Mouse (Mus musculus) forebrain, embryonic 14.5 days (tissue): ENCODE results near the gene Hsd17b12. TPM values are rescaled to one million over a fixed set of nuclear protein-coding genes. Genes with fewer than 3 reads are reported as not detected.

Source experiments
- ATAC-seq: fragments of 200-750 bp; cut with Nextera tagmentation; 2 replicates; pipeline ENCODE4 v1.8.0; 2017; ENCODE audit warnings: mild to moderate bottlenecking, moderate library complexity
- DNase-seq: peaks from one replicate; pipeline ENCODE4 v3.0.0-alpha.2; 2015; ENCODE audit warnings: low spot score
- H3K27ac ChIP-seq: fragments of 300-500 bp; sonication (generic); 2 replicates; pipeline ENCODE4 v1.5.1; 2014; ENCODE audit warnings: low read depth, mild to moderate bottlenecking, control low read depth, low read length, moderate library complexity
- H3K27me3 ChIP-seq: fragments of 300-500 bp; sonication (generic); replicated peaks from 2 replicates; pipeline ENCODE4 v1.6.1; 2014; ENCODE audit warnings: low read length, control low read depth, mixed read lengths; ENCODE audit not compliant: control insufficient read depth, insufficient read depth
- H3K36me3 ChIP-seq: fragments of 300-500 bp; sonication (generic); 2 replicates; pipeline ENCODE4 v1.6.1; 2014; ENCODE audit warnings: low read length, control low read depth; ENCODE audit not compliant: control insufficient read depth, insufficient read depth
- H3K4me1 ChIP-seq: fragments of 300-500 bp; sonication (generic); 2 replicates; pipeline ENCODE4 v1.6.1; 2014; ENCODE audit warnings: antibody characterized with exemption, low read length, control low read depth; ENCODE audit not compliant: control insufficient read depth, insufficient read depth
- H3K4me2 ChIP-seq: fragments of 300-500 bp; sonication (generic); 2 replicates; pipeline ENCODE4 v1.6.1; 2014; ENCODE audit warnings: mild to moderate bottlenecking, control low read depth, low read length
- H3K4me3 ChIP-seq: fragments of 300-500 bp; sonication (generic); 2 replicates; pipeline ENCODE4 v1.5.1; 2014; ENCODE audit warnings: low read depth, low read length, control low read depth
- H3K9ac ChIP-seq: fragments of 300-500 bp; sonication (generic); 2 replicates; pipeline ENCODE4 v1.6.1; 2014; ENCODE audit warnings: mild to moderate bottlenecking, low read length, control low read depth, moderate library complexity
- H3K9me3 ChIP-seq: fragments of 300-500 bp; sonication (generic); replicated peaks from 2 replicates; pipeline ENCODE4 v1.6.1; 2016; ENCODE audit warnings: low read length, control low read depth, mixed read lengths; ENCODE audit not compliant: control insufficient read depth
- WGBS: fragments of 180-500 bp; shearing (Covaris S2); extraction: QIAGEN DNeasy Blood & Tissue Kit; methylation state at CpG from one replicate; pipeline ENCODE4 v1.1.7; 2014; 5-methylcytosine and 5-hydroxymethylcytosine counted together
- polyA plus RNA-seq: library from polyadenylated mRNA; unstranded; fragments of >200 nt; fragmentation: Nextera tagmentation; extraction: Ambion mirVana; gene quantifications from 2 replicates; pipeline ENCODE4 v1.2.1, GENCODE M21; 2014

The Hsd17b12 gene
- polyA plus RNA-seq, 1 experiment from 2014 or later, result 143 TPM

DNA sequence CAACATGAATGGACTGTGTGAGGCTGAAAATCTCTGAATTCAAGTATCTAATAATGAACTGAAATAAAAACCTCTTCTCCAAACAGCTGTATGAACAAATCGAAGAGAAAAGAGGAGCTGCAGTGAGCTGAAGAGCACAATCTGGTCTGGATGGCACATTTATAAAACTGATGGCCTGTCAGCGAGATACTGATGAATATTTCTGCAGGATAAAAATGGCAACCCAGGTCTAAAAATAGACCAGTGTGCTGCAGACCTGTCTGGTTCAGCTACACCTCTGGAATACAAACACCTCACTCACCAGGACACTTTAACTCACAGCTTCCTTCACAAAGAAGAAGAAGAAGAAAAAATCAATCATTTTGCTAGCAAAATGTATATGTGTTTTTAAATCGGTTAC is 29.3 kb downstream of the Hsd17b12 start:
- no peaks in the 10 kb centered on the region for H3K9me3 ChIP-seq

DNA sequence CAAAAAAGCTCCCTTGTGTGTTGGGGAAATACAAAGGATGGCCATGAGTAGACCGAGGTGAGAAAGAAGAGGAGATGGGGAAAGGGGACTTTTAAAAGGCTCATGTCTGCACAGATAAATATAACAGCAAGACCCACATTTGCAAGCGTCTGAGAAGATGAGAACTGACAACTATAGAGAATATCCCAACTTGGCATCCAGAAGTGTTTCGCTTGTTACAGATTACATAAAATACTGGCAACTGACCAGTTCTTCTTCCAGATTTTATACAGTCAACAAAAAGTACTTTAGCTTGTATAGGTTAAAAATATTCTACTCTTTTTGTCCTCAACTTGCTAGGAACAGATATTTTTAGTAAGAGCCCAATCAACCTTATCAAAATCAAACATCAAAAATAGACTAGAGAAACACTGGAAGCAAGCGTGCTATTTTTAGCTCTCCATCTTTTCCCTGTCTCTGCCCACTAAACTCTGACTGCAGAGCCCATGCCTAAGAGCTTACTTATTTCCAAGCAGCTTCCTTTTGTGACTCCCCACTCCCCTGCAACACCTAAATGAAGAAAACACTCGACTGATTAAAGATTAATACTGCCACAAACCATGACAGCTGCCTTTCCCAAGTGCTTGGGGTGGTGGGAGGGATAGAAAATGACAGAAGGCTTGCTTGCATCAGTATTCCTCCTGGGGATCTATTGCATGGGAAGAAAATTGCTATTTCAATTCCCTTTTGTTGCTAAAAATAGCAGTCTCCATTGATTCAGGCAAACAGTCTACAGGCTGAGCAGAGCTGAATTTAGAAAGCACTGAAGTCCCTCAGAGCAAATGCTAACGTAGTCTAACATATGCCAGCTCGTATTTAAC is 35.4 kb downstream of the Hsd17b12 start:
- Histone ChIP-seq H3K36me3 (no peaks in the 10 kb centered on the region), H3K4me1 (peaks cover 18% of the 10 kb centered on the region), H3K27ac (peak overlapping the region; percentile 93), H3K4me3 (no peak overlapping the region), H3K9me3 (no peaks in the 10 kb centered on the region), H3K9ac (peak overlapping the region; percentile 45), H3K27me3 (no peaks in the 10 kb centered on the region), H3K4me2 (peak overlapping the region; percentile 37)
- WGBS, result 35% methylated on average over 7 of the region's 7 CpGs
- peak; percentile 84 for DNase-seq
- ATAC-seq, result peak; percentile 91

More for the DNA sequence above, 29.3 kb downstream of the Hsd17b12 start:
- no peak for ATAC-seq
- no peak overlapping the region for H3K4me3 ChIP-seq
- WGBS, result 84% methylated on average over 3 of the region's 3 CpGs
- peak overlapping the region; percentile 23; the same call in 1 of the 2 replicates for H3K27ac ChIP-seq
- H3K4me1 ChIP-seq, result peaks cover 3% of the 10 kb centered on the region
- no peak overlapping the region for H3K4me2 ChIP-seq
- H3K27me3 ChIP-seq, result no peaks in the 10 kb centered on the region
- H3K36me3 ChIP-seq, result no peaks in the 10 kb centered on the region
- peak; percentile 8 for DNase-seq
- H3K9ac ChIP-seq, result no peak overlapping the region

DNA sequence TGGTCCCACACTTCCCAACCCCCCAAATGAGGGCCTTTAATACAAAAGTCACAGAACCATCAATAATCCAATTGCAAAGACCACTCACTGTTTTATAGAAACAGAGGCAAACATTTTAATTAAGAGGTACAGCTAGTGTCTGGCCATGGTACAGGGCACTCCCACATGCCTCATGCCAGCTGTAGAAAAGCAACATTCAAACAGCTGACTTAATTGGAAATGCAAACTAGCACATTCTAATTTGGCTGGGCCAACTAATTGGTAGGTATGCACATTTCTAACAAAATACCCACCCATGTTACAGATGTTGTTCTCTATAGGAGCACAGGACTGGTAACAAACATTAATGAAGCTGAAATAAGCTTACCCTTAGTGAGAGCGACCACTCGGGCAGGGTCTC is 54.0 kb downstream of the Hsd17b12 start:
- ATAC-seq (peak; percentile 34; the same call in 1 of the 2 replicates), DNase-seq (peak; percentile 38)
- H3K4me3 ChIP-seq, result no peak overlapping the region
- H3K27ac ChIP-seq, result no peak overlapping the region
- no peaks in the 10 kb centered on the region for H3K27me3 ChIP-seq
- H3K9me3 ChIP-seq, result no peaks in the 10 kb centered on the region
- H3K4me2 ChIP-seq, result no peak overlapping the region
- H3K4me1 ChIP-seq, result no peaks in the 10 kb centered on the region
- H3K9ac ChIP-seq, result no peak overlapping the region
- 15% methylated on average over 2 of the region's 2 CpGs for WGBS
- H3K36me3 ChIP-seq, result no peaks in the 10 kb centered on the region

DNA sequence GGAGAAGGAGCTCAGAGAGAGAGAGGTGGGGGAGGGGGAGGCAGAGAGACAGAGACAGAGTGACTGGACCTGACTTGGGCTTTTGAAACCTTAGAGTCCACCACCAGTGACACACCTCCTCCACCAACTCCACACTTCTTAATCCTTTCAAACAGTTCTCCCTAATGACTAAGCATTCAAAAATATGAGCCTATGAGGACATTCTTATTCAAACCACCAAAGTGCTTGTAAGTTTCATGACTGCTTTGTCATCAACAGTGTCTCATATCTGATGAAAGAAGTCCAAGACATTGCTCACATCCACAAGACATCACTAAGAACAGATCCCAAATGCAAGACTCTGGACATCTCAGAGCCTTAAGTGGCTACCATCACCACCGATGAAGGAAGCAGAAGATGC is 67.9 kb downstream of the Hsd17b12 start:
- Histone ChIP-seq H3K4me1 (peaks cover 2% of the 10 kb centered on the region; the same call in 1 of the 2 replicates), H3K27ac (no peak overlapping the region), H3K27me3 (no peaks in the 10 kb centered on the region), H3K36me3 (no peaks in the 10 kb centered on the region), H3K9me3 (no peaks in the 10 kb centered on the region), H3K9ac (no peak overlapping the region), H3K4me3 (no peak overlapping the region), H3K4me2 (no peak overlapping the region)
- no peak for DNase-seq
- ATAC-seq, result no peak
- 97% methylated on average over 1 of the region's 1 CpGs for whole genome bisulfite sequencing

DNA sequence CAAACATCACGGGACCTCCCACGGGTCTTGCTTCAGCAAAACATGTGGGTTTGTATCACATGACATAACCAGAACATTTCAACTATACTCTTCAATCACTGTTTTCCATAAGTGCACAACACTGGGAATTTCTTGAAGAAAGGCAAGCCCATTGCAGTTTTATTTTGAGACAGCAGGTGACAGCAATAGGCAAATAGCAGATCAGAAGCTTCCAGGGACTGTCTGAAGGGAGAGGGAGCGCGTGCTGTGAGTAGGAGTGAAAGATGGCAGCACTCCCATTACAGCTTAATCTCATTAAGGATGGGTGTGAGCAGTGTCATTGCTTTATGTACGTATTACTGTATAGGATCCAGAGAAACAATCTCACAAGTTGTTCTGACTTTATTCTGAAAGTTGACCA is 88.3 kb downstream of the Hsd17b12 start:
- H3K4me1 ChIP-seq, result no peaks in the 10 kb centered on the region
- DNase-seq (peak; percentile 45), ATAC-seq (no peak)
- WGBS, result 78% methylated on average over 5 of the region's 5 CpGs
- H3K4me2 ChIP-seq, result no peak overlapping the region
- no peak overlapping the region for H3K4me3 ChIP-seq
- no peaks in the 10 kb centered on the region for H3K36me3 ChIP-seq
- H3K27ac ChIP-seq, result no peak overlapping the region
- no peak overlapping the region for H3K9ac ChIP-seq
- no peaks in the 10 kb centered on the region for H3K27me3 ChIP-seq
- no peaks in the 10 kb centered on the region for H3K9me3 ChIP-seq

DNA sequence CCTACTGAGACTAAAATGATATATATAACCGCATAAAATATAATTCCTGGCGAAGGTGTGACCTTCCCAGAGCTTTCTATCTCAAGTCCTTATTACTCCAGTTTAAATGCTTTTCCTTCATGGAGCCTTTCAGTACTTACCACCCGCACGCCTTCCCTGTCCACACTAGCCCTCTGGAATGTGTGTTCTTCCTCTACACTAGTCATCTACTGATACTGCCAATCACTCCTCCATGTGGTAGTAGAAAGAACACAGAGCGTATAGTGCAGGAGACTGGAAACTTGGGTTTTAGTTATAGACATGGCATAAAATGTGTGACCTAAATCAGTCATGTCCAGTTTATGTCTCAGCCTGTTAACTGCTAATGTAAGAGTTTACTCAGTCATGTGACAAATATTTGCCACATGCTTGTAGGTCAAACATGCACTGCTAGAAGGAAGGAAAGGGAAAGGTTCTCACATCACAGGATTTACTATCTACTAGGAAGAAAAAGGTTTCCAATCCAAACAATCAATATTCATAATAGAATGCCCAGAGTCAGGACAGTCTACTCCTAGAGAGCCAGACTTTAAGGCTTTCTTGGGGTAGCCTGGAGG is 91.1 kb downstream of the Hsd17b12 start:
- Histone ChIP-seq H3K9ac (no peak overlapping the region), H3K4me2 (no peak overlapping the region), H3K27ac (no peak overlapping the region), H3K27me3 (no peaks in the 10 kb centered on the region), H3K4me1 (no peaks in the 10 kb centered on the region), H3K36me3 (no peaks in the 10 kb centered on the region), H3K9me3 (no peaks in the 10 kb centered on the region), H3K4me3 (no peak overlapping the region)
- DNase-seq (no peak), ATAC-seq (no peak)
- 94% methylated on average over 5 of the region's 5 CpGs for WGBS

DNA sequence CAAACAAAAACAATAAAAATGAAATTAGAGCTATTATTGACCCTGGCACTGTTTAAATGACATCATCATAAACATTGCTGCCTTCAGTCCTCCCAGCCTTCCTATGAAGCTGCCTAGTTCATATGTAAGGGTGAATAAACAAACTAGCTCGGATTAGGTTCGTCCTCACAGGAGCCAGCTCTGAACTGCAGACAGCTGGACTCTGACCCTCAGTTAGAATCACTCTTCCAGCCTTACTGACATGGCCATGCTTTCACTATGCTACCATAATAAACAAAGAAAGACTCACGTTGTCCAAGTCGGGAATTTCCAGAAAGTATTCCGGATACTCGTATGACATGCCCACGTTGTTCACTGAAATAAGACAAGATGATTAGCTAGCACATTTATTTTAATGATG is 91.6 kb downstream of the Hsd17b12 start:
- Histone ChIP-seq H3K27ac (no peak overlapping the region), H3K36me3 (no peaks in the 10 kb centered on the region), H3K27me3 (no peaks in the 10 kb centered on the region), H3K9me3 (no peaks in the 10 kb centered on the region), H3K4me3 (no peak overlapping the region), H3K4me1 (no peaks in the 10 kb centered on the region), H3K4me2 (no peak overlapping the region), H3K9ac (no peak overlapping the region)
- no peak for DNase-seq
- WGBS, result 90% methylated on average over 7 of the region's 7 CpGs
- ATAC-seq, result no peak

DNA sequence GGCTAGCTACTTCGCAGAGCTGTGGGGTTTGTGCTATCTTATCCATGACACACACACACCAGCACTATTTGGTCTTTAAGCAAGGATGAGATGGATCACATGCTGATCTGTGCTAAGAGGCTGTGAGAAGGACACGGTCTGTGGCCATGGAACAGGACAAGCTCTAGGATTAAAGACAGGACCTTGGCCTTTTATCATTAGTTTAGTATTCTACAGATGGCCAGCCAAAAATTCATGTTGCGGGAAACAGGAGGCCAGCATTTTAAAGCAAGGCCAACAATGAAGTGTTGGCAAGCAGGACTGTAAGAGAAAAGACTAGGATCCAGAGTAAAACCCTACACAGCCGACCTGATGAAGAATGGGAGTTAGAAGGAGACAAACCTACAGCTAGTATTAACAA is 95.0 kb downstream of the Hsd17b12 start:
- no peak overlapping the region for H3K4me3 ChIP-seq
- H3K36me3 ChIP-seq, result no peaks in the 10 kb centered on the region
- no peaks in the 10 kb centered on the region for H3K27me3 ChIP-seq
- no peaks in the 10 kb centered on the region for H3K4me1 ChIP-seq
- ATAC-seq (no peak), DNase-seq (no peak)
- H3K27ac ChIP-seq, result no peak overlapping the region
- 90% methylated on average over 4 of the region's 4 CpGs for WGBS
- no peaks in the 10 kb centered on the region for H3K9me3 ChIP-seq
- no peak overlapping the region for H3K4me2 ChIP-seq
- no peak overlapping the region for H3K9ac ChIP-seq

DNA sequence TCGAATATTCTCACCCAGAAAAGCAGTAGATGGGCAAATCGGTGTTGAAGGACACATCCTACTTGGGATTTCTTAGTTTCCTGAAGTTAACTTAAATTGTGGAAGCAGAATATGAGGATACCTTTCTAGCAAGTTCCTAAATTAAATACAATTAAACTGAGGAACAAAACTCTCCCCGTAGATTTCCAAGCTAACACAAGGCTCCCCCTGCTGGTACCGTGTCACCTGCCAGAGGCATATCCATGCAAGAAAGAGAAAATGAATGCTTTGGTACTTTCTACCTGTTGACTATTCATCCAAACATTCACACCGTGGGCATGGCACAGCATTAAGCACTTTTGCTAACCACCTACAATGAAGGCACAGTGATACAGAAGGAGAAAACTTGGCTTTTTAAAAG is 98.3 kb downstream of the Hsd17b12 start:
- no peaks in the 10 kb centered on the region for H3K27me3 ChIP-seq
- H3K4me2 ChIP-seq, result no peak overlapping the region
- H3K4me3 ChIP-seq, result no peak overlapping the region
- no peak overlapping the region for H3K9ac ChIP-seq
- no peaks in the 10 kb centered on the region for H3K4me1 ChIP-seq
- H3K36me3 ChIP-seq, result no peaks in the 10 kb centered on the region
- WGBS, result 77% methylated on average over 5 of the region's 5 CpGs
- H3K9me3 ChIP-seq, result no peaks in the 10 kb centered on the region
- no peak overlapping the region for H3K27ac ChIP-seq
- no peak for ATAC-seq
- peak; percentile 32 for DNase-seq
